Mouse (Mus musculus) lung, embryonic 16.5 days (tissue): ENCODE measurements at regions not wholly inside any gene's neighbourhood (a gene's known extent, or its start where the extent isn't known, plus 50 kb on each side); places are given as distances from the start of the nearest gene placed in this dataset.

Experiments
- ATAC-seq: fragments of 200-750 bp; cut with Nextera tagmentation; 2 replicates; pipeline ENCODE4 v1.8.0; 2017; ENCODE audit warnings: low read depth, mild to moderate bottlenecking, moderate library complexity
- H3K27ac ChIP-seq: fragments of 300-500 bp; sonication (generic); 2 replicates; pipeline ENCODE4 v1.5.1; 2014; ENCODE audit warnings: mild to moderate bottlenecking, control low read depth, low read length
- H3K27me3 ChIP-seq: fragments of 300-500 bp; sonication (generic); 2 replicates; pipeline ENCODE4 v1.6.1; 2014; ENCODE audit warnings: low read depth, low read length, mixed read lengths; ENCODE audit not compliant: control insufficient read depth, insufficient read depth
- H3K36me3 ChIP-seq: fragments of 300-500 bp; sonication (generic); 2 replicates; pipeline ENCODE4 v1.6.1; 2014; ENCODE audit warnings: low read length; ENCODE audit not compliant: control insufficient read depth, insufficient read depth
- H3K4me1 ChIP-seq: fragments of 300-500 bp; sonication (generic); replicated peaks from 2 replicates; pipeline ENCODE4 v1.6.1; 2014; ENCODE audit warnings: low read length, mixed read lengths; ENCODE audit not compliant: control insufficient read depth, insufficient read depth
- H3K4me2 ChIP-seq: fragments of 300-500 bp; sonication (generic); 2 replicates; pipeline ENCODE4 v1.6.1; 2014; ENCODE audit warnings: low read depth, low read length, control low read depth
- H3K4me3 ChIP-seq: fragments of 300-500 bp; sonication (generic); 2 replicates; pipeline ENCODE4 v1.5.1; 2014; ENCODE audit warnings: mild to moderate bottlenecking, low read length, control low read depth
- H3K9ac ChIP-seq: fragments of 300-500 bp; sonication (generic); 2 replicates; pipeline ENCODE4 v1.6.1; 2014; ENCODE audit warnings: low read length, control low read depth
- H3K9me3 ChIP-seq: fragments of 300-500 bp; sonication (generic); 2 replicates; pipeline ENCODE4 v1.6.1; 2016; ENCODE audit warnings: low read length; ENCODE audit not compliant: control insufficient read depth
- WGBS: fragments of 180-500 bp; shearing (Covaris S2); extraction: QIAGEN DNeasy Blood & Tissue Kit; methylation state at CpG from one replicate; pipeline ENCODE4 v1.1.7; 2014; 5-methylcytosine and 5-hydroxymethylcytosine counted together

- Histone ChIP-seq H3K27ac (no peak overlapping the region), H3K27me3 (no peaks in the 10 kb centered on the region), H3K9me3 (no peaks in the 10 kb centered on the region), H3K4me3 (no peak overlapping the region), H3K36me3 (no peaks in the 10 kb centered on the region), H3K4me2 (no peak overlapping the region), H3K4me1 (no peaks in the 10 kb centered on the region), H3K9ac (no peak overlapping the region)
- no peak for ATAC-seq
- 85% methylated on average over 2 of the region's 2 CpGs for WGBS
These were observed 993.8 kb upstream of the Jmjd1c start for GRCm38 (mm10) chr10:66102103-66102502.

GRCm38 (mm10) chr10:66131361-66131760, 964.6 kb upstream of the Jmjd1c start:
- Histone ChIP-seq H3K27me3 (no peaks in the 10 kb centered on the region), H3K4me3 (no peak overlapping the region), H3K4me1 (no peaks in the 10 kb centered on the region), H3K27ac (no peak overlapping the region), H3K36me3 (no peaks in the 10 kb centered on the region), H3K9ac (no peak overlapping the region), H3K9me3 (no peaks in the 10 kb centered on the region), H3K4me2 (no peak overlapping the region)
- ATAC-seq, result no peak
- WGBS, result 37% methylated on average over 3 of the region's 3 CpGs

- H3K36me3 ChIP-seq, result no peaks in the 10 kb centered on the region
- no peaks in the 10 kb centered on the region for H3K27me3 ChIP-seq
- no peak overlapping the region for H3K4me3 ChIP-seq
- no peak for ATAC-seq
- H3K9me3 ChIP-seq, result no peaks in the 10 kb centered on the region
- H3K4me1 ChIP-seq, result no peaks in the 10 kb centered on the region
- no peak overlapping the region for H3K4me2 ChIP-seq
- WGBS, result 60% methylated on average over 4 of the region's 4 CpGs
- H3K9ac ChIP-seq, result no peak overlapping the region
- no peak overlapping the region for H3K27ac ChIP-seq
These were observed 963.9 kb upstream of the Jmjd1c start for GRCm38 (mm10) chr10:66132025-66132424.

- Histone ChIP-seq H3K4me2 (no peak overlapping the region), H3K9ac (no peak overlapping the region), H3K4me1 (no peaks in the 10 kb centered on the region), H3K27ac (no peak overlapping the region), H3K27me3 (no peaks in the 10 kb centered on the region), H3K9me3 (no peaks in the 10 kb centered on the region), H3K36me3 (no peaks in the 10 kb centered on the region), H3K4me3 (no peak overlapping the region)
- no peak for ATAC-seq
- 88% methylated on average over 1 of the region's 1 CpGs for WGBS
These were observed 953.5 kb upstream of the Jmjd1c start for GRCm38 (mm10) chr10:66142413-66142812.

GRCm38 (mm10) chr10:66142910-66143309, 953.0 kb upstream of the Jmjd1c start:
- no peaks in the 10 kb centered on the region for H3K9me3 ChIP-seq
- H3K9ac ChIP-seq, result no peak overlapping the region
- H3K36me3 ChIP-seq, result no peaks in the 10 kb centered on the region
- no peak overlapping the region for H3K4me2 ChIP-seq
- ATAC-seq, result no peak
- H3K4me1 ChIP-seq, result no peaks in the 10 kb centered on the region
- H3K27ac ChIP-seq, result no peak overlapping the region
- no peaks in the 10 kb centered on the region for H3K27me3 ChIP-seq
- H3K4me3 ChIP-seq, result no peak overlapping the region

- H3K4me1 ChIP-seq, result no peaks in the 10 kb centered on the region
- H3K4me2 ChIP-seq, result no peak overlapping the region
- no peak overlapping the region for H3K4me3 ChIP-seq
- no peak overlapping the region for H3K27ac ChIP-seq
- no peak for ATAC-seq
- no peaks in the 10 kb centered on the region for H3K9me3 ChIP-seq
- H3K27me3 ChIP-seq, result no peaks in the 10 kb centered on the region
- H3K36me3 ChIP-seq, result no peaks in the 10 kb centered on the region
- H3K9ac ChIP-seq, result no peak overlapping the region
- WGBS, result 81% methylated on average over 2 of the region's 2 CpGs
These were observed 945.0 kb upstream of the Jmjd1c start for GRCm38 (mm10) chr10:66150966-66151365.

GRCm38 (mm10) chr10:66152777-66153176, 943.1 kb upstream of the Jmjd1c start:
- no peak overlapping the region for H3K4me3 ChIP-seq
- no peaks in the 10 kb centered on the region for H3K27me3 ChIP-seq
- H3K36me3 ChIP-seq, result no peaks in the 10 kb centered on the region
- no peaks in the 10 kb centered on the region for H3K4me1 ChIP-seq
- no peak for ATAC-seq
- no peak overlapping the region for H3K9ac ChIP-seq
- 76% methylated on average over 4 of the region's 4 CpGs for WGBS
- no peak overlapping the region for H3K4me2 ChIP-seq
- H3K9me3 ChIP-seq, result no peaks in the 10 kb centered on the region
- H3K27ac ChIP-seq, result no peak overlapping the region

GRCm38 (mm10) chr10:66160916-66161556, 934.9 kb upstream of the Jmjd1c start:
- ATAC-seq, result no peak
- 83% methylated on average over 5 of the region's 5 CpGs for WGBS

GRCm38 (mm10) chr10:66172803-66173202, 923.1 kb upstream of the Jmjd1c start:
- H3K4me1 ChIP-seq, result no peaks in the 10 kb centered on the region
- ATAC-seq, result no peak
- no peaks in the 10 kb centered on the region for H3K27me3 ChIP-seq
- WGBS, result 79% methylated on average over 4 of the region's 4 CpGs
- H3K9me3 ChIP-seq, result no peaks in the 10 kb centered on the region
- H3K4me3 ChIP-seq, result no peak overlapping the region
- no peak overlapping the region for H3K27ac ChIP-seq
- H3K36me3 ChIP-seq, result no peaks in the 10 kb centered on the region
- H3K4me2 ChIP-seq, result no peak overlapping the region
- no peak overlapping the region for H3K9ac ChIP-seq

More at GRCm38 (mm10) chr10:66160916-66161556, 934.9 kb upstream of the Jmjd1c start:
- Histone ChIP-seq H3K36me3 (no peaks in the 10 kb centered on the region), H3K9ac (no peak overlapping the region), H3K4me2 (no peak overlapping the region), H3K9me3 (no peaks in the 10 kb centered on the region), H3K4me1 (no peaks in the 10 kb centered on the region), H3K4me3 (no peak overlapping the region), H3K27ac (no peak overlapping the region), H3K27me3 (no peaks in the 10 kb centered on the region)

- Histone ChIP-seq H3K4me2 (no peak overlapping the region), H3K27me3 (no peaks in the 10 kb centered on the region), H3K4me3 (no peak overlapping the region), H3K4me1 (no peaks in the 10 kb centered on the region), H3K27ac (no peak overlapping the region), H3K9me3 (no peaks in the 10 kb centered on the region), H3K36me3 (no peaks in the 10 kb centered on the region), H3K9ac (no peak overlapping the region)
- WGBS, result 76% methylated on average over 3 of the region's 3 CpGs
- no peak for ATAC-seq
These were observed 918.6 kb upstream of the Jmjd1c start for GRCm38 (mm10) chr10:66177318-66177717.
